Mouse (Mus musculus) lung, postnatal 0 days (tissue): ENCODE results near the gene Xylt1.

Experiments used
- CTCF ChIP-seq: IDR thresholded peaks from 2 replicates; pipeline ENCODE4 v1.5.1; 2016; ENCODE audit warnings: antibody characterized with exemption, mild to moderate bottlenecking
- EP300 ChIP-seq: IDR thresholded peaks from 2 replicates; pipeline ENCODE4 v1.6.1; 2016; ENCODE audit warnings: antibody characterized with exemption, mild to moderate bottlenecking, control low read depth

DNA sequence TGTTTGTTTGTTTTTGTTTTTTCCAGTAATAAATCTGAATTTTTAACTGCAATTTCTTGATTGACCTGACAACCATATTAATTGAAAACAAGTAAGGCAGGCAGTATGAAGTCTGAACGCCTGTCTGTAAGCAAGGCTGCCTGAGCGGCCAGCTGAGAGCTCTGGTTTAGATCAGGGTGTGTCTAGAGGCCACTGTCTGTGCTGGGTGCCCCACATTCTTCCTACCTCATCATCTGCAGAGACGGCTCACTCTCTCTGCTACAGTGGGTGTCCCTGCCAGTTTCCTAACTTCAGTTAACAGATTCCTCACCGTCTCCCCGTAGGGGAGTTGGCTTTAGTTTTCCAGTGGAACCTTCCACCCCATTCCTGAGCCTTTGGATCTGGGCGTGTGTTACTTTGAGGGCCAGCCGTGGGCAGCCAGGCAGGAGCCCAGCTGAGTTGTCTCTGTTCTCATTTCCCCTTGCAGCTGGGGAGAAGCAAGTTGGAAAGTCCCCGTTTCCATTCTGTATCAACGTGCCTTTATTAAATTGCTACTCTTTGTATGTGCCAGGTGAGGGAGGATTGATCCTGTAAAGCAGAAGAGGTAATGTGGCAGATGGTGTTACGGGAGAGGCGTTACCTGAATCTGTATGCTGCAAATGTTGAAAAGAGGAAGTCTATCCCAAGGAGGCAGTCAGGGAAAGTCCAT, 187.0 kb downstream of the Xylt1 start:
- TF ChIP-seq CTCF (no peak), EP300 (no peak)
